Mouse (Mus musculus) ES-Bruce4 (cell line): Measurements from ENCODE around the gene Nid2. TPM values are rescaled to one million over a fixed set of nuclear protein-coding genes. Genes with fewer than 3 reads are reported as not detected.

Experiments used
- H3K27ac ChIP-seq: 2 replicates; pipeline ENCODE4 v1.5.1; 2012; ENCODE audit warnings: low read length, inconsistent platforms; ENCODE audit not compliant: insufficient read depth
- H3K27me3 ChIP-seq: 2 replicates; pipeline ENCODE4 v1.6.1; 2012; ENCODE audit warnings: mild to moderate bottlenecking, low read length, inconsistent platforms; ENCODE audit not compliant: control insufficient read depth, poor library complexity, insufficient read depth, severe bottlenecking
- H3K36me3 ChIP-seq: 2 replicates; pipeline ENCODE4 v1.6.1; 2012; ENCODE audit warnings: inconsistent platforms, mild to moderate bottlenecking, low read length, moderate library complexity; ENCODE audit not compliant: control insufficient read depth, poor library complexity, insufficient read depth, severe bottlenecking
- H3K4me1 ChIP-seq: one replicate; pipeline ENCODE4 v1.8.1; 2011; ENCODE audit warnings: low read length; ENCODE audit not compliant: control insufficient read depth, insufficient read depth
- H3K4me3 ChIP-seq: 2 replicates; pipeline ENCODE4 v1.5.1; 2011; ENCODE audit warnings: low read depth, mild to moderate bottlenecking, low read length
- H3K9ac ChIP-seq: 2 replicates; pipeline ENCODE4 v1.6.1; 2012; ENCODE audit warnings: low read depth, mild to moderate bottlenecking, inconsistent platforms; ENCODE audit not compliant: poor library complexity, severe bottlenecking
- H3K9me3 ChIP-seq: replicated peaks from 2 replicates; pipeline ENCODE4 v1.6.1; 2012; ENCODE audit warnings: mild to moderate bottlenecking, low read length, inconsistent platforms; ENCODE audit not compliant: control insufficient read depth, poor library complexity, insufficient read depth, severe bottlenecking
- CTCF ChIP-seq: IDR thresholded peaks from one replicate; pipeline ENCODE4 v1.8.1; 2011; ENCODE audit warnings: low read depth, low read length
- EP300 ChIP-seq: IDR thresholded peaks from 2 replicates; pipeline ENCODE4 v1.6.1; 2011; ENCODE audit warnings: low read depth, low read length; ENCODE audit not compliant: insufficient read depth
- POLR2A ChIP-seq: IDR thresholded peaks from one replicate; pipeline ENCODE4 v1.8.1; 2011; ENCODE audit warnings: low read length; ENCODE audit not compliant: insufficient read depth
- polyA plus RNA-seq: library from polyadenylated mRNA; stranded (reverse); fragments of >200 nt; gene quantifications from 2 replicates; pipeline ENCODE4 v1.2.4, GENCODE M21; 2011; ENCODE audit warnings: low read depth; ENCODE audit not compliant: missing spikeins, insufficient read depth, insufficient read length

Nid2 gene
- polyA plus RNA-seq, 1 experiment, result 125 TPM

GRCm38 (mm10) chr14:19813061-19813460 is 62.0 kb downstream of the Nid2 start:
- Histone ChIP-seq H3K9ac (no peak overlapping the region), H3K27ac (no peak overlapping the region), H3K9me3 (no peaks in the 10 kb centered on the region), H3K27me3 (no peaks in the 10 kb centered on the region), H3K4me1 (no peaks in the 10 kb centered on the region), H3K4me3 (no peak overlapping the region), H3K36me3 (peaks cover 64% of the 10 kb centered on the region)
- TF ChIP-seq POLR2A (no peak), EP300 (no peak), CTCF (no peak)

GRCm38 (mm10) chr14:19817949-19818348 is 66.9 kb downstream of the Nid2 start:
- H3K4me3 ChIP-seq, result no peak overlapping the region
- H3K4me1 ChIP-seq, result no peaks in the 10 kb centered on the region
- no peaks in the 10 kb centered on the region for H3K27me3 ChIP-seq
- H3K9ac ChIP-seq, result no peak overlapping the region
- TF ChIP-seq CTCF (peak; percentile 60), POLR2A (no peak)
- no peak overlapping the region for H3K27ac ChIP-seq
- H3K9me3 ChIP-seq, result no peaks in the 10 kb centered on the region
- H3K36me3 ChIP-seq, result peaks cover 72% of the 10 kb centered on the region

- Histone ChIP-seq H3K9me3 (no peaks in the 10 kb centered on the region), H3K4me1 (no peaks in the 10 kb centered on the region), H3K9ac (no peak overlapping the region), H3K36me3 (peaks cover 41% of the 10 kb centered on the region), H3K27me3 (no peaks in the 10 kb centered on the region), H3K27ac (no peak overlapping the region), H3K4me3 (no peak overlapping the region)
- no peak for TF ChIP-seq EP300
- TF ChIP-seq POLR2A, result no peak
- TF ChIP-seq CTCF, result no peak
These were observed 70.6 kb downstream of the Nid2 start for GRCm38 (mm10) chr14:19821686-19822085.

GRCm38 (mm10) chr14:19823321-19824142 is 72.5 kb downstream of the Nid2 start, which contains the start of gene Rtraf:
Gene Rtraf, minus strand, starts transcription at chr14:19823824.
- Histone ChIP-seq H3K27me3 (no peaks in the 10 kb centered on the region), H3K36me3 (peaks cover 30% of the 10 kb centered on the region), H3K27ac (no peak within 1 kb of the TSS), H3K4me1 (no peaks in the 10 kb centered on the region), H3K4me3 (peak within 1 kb of the TSS; percentile 93), H3K9ac (peak within 1 kb of the TSS; percentile 82), H3K9me3 (no peaks in the 10 kb centered on the region)
- TF ChIP-seq POLR2A (peak; percentile 18), EP300 (no peak), CTCF (no peak)

GRCm38 (mm10) chr14:19825481-19825880 is 74.4 kb downstream of the Nid2 start:
- H3K4me1 ChIP-seq, result no peaks in the 10 kb centered on the region
- H3K9me3 ChIP-seq, result no peaks in the 10 kb centered on the region
- H3K4me3 ChIP-seq, result no peak overlapping the region
- no peak for TF ChIP-seq EP300
- no peaks in the 10 kb centered on the region for H3K27me3 ChIP-seq
- no peak overlapping the region for H3K9ac ChIP-seq
- H3K36me3 ChIP-seq, result peaks cover 12% of the 10 kb centered on the region
- H3K27ac ChIP-seq, result no peak overlapping the region

GRCm38 (mm10) chr14:19836289-19836688 is 85.2 kb downstream of the Nid2 start:
- H3K27me3 ChIP-seq, result no peaks in the 10 kb centered on the region
- no peak overlapping the region for H3K4me3 ChIP-seq
- no peak overlapping the region for H3K27ac ChIP-seq
- H3K4me1 ChIP-seq, result no peaks in the 10 kb centered on the region
- peaks cover 9% of the 10 kb centered on the region; the same call in 1 of the 2 replicates for H3K9me3 ChIP-seq
- TF ChIP-seq CTCF, result no peak
- TF ChIP-seq POLR2A, result no peak
- no peak for TF ChIP-seq EP300
- no peaks in the 10 kb centered on the region for H3K36me3 ChIP-seq
- no peak overlapping the region for H3K9ac ChIP-seq
